Mouse (Mus musculus): Measurements from ENCODE around the gene Sri. TPM values are rescaled to one million over a fixed set of nuclear protein-coding genes. Genes with fewer than 3 reads are reported as not detected.

The Sri gene
- 220 and 224 TPM in 2 replicates for polyA plus RNA-seq (2015; fragmentation: Nextera tagmentation; extraction: Ambion mirVana)

DNA sequence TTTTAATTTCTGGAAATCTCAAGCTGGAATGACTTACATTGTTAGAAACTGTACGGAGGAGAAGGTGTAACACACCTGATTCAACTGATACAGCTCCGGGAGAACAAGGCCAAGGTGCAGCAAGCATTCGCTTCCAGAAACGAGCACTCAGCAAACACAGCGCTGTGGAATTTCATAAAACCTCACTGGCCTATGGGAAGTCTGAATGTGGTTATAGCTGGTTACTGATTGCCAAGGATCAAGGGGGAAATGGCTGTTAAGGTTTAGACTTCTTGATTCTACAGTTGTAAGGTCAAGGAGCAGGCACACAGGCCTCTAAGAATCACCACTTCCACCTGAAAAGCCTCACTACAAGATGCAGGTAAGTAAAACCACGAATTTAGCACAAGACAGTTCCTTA is at the start of gene Sri:
Gene Sri (plus strand): TSS at position 224 of the 400 bp plus-strand sequence.

Other genes starting within 250 kb of the Sri start
- 17.7 and 21.0 TPM in 2 replicates for gene Steap4, start 85.6 kb upstream of the Sri start, polyA plus RNA-seq (2015; fragmentation: Nextera tagmentation; extraction: Ambion mirVana)